Mouse (Mus musculus) cerebellum, adult 9-11 months (tissue): ENCODE measurements around the gene Rpl13a.
"Not testable (repeated sequence)": the region's sequence is repeated elsewhere in the genome, so short reads cannot be mapped to it uniquely, and the experiment has no call there.

Source experiments
- DNase-seq: peaks from one replicate; pipeline ENCODE4 v3.0.0; 2022

The Rpl13a gene

GRCm38 (mm10) chr7:45112529-45112928 lies 16.0 kb downstream of the Rpl13a start:
- DNase-seq, result no peak

GRCm38 (mm10) chr7:45111940-45112339 lies 16.6 kb downstream of the Rpl13a start:
- DNase-seq, result no peak

- DNase-seq, result not testable (repeated sequence)
Observed at GRCm38 (mm10) chr7:45110089-45110488, 18.5 kb downstream of the Rpl13a start.

GRCm38 (mm10) chr7:45107052-45107645 lies 21.4 kb downstream of the Rpl13a start:
- no peak for DNase-seq

- DNase-seq, result no peak
Observed at GRCm38 (mm10) chr7:45106441-45106840, 22.1 kb downstream of the Rpl13a start.

- no peak for DNase-seq
Observed at GRCm38 (mm10) chr7:45105491-45105890, 23.1 kb downstream of the Rpl13a start.

GRCm38 (mm10) chr7:45104941-45105340 lies 23.6 kb downstream of the Rpl13a start:
- no peak for DNase-seq

- peak; percentile 53 for DNase-seq
Observed at GRCm38 (mm10) chr7:45103652-45104180, 24.8 kb downstream of the Rpl13a start, which contains the start of gene Fcgrt. Gene Fcgrt, minus strand, starts transcription at chr7:45103851.

- DNase-seq, result no peak
Observed at GRCm38 (mm10) chr7:45102940-45103585, 25.5 kb downstream of the Rpl13a start.

GRCm38 (mm10) chr7:45102441-45102840 lies 26.1 kb downstream of the Rpl13a start:
- DNase-seq, result no peak

GRCm38 (mm10) chr7:45100046-45100445 lies 28.5 kb downstream of the Rpl13a start:
- no peak for DNase-seq

- no peak for DNase-seq
Observed at GRCm38 (mm10) chr7:45098541-45099240, 29.9 kb downstream of the Rpl13a start.

- DNase-seq, result no peak
Observed at GRCm38 (mm10) chr7:45097479-45097878, 31.1 kb downstream of the Rpl13a start.

GRCm38 (mm10) chr7:45095965-45096364 lies 32.6 kb downstream of the Rpl13a start:
- DNase-seq, result not testable (repeated sequence)

- DNase-seq, result no peak
Observed at GRCm38 (mm10) chr7:45095367-45095766, 33.2 kb downstream of the Rpl13a start.

GRCm38 (mm10) chr7:45094121-45094520 lies 34.4 kb downstream of the Rpl13a start:
- no peak for DNase-seq

- no peak for DNase-seq
Observed at GRCm38 (mm10) chr7:45093516-45093905, 35.0 kb downstream of the Rpl13a start.

- no peak for DNase-seq
Observed at GRCm38 (mm10) chr7:45092828-45093515, 35.6 kb downstream of the Rpl13a start.

GRCm38 (mm10) chr7:45092048-45092447 lies 36.5 kb downstream of the Rpl13a start, which contains the start of gene Rcn3:
Gene Rcn3, minus strand, starts transcription at chr7:45092221.
- DNase-seq, result no peak

- no peak for DNase-seq
Observed at GRCm38 (mm10) chr7:45091001-45091990, 37.3 kb downstream of the Rpl13a start.

- no peak for DNase-seq
Observed at GRCm38 (mm10) chr7:45090251-45090977, 38.1 kb downstream of the Rpl13a start.
